Mouse (Mus musculus): ENCODE measurements around the gene Irak4.

Irak4 gene

DNA sequence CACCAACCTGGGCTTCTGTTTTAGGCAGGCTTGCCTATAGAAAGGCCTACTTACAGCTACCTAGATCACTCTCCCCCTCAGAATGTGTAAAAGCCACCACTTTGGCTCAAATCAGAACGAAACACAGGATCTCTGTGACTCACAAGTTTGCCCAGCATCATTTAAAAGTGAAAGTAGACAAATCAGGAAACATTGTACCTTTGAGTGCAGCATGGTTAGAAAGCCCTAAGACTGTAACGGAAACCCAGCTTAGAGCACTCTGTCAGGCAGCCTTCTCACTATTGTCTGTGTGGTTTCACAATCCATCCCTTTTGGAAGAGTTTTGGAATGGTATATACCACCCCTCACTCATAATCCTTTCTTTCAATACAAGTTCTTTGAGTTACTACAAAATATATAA lies 21.5 kb downstream of the Irak4 start:
- DNase-seq (ENCODE audit: low spot score): no peak

DNA sequence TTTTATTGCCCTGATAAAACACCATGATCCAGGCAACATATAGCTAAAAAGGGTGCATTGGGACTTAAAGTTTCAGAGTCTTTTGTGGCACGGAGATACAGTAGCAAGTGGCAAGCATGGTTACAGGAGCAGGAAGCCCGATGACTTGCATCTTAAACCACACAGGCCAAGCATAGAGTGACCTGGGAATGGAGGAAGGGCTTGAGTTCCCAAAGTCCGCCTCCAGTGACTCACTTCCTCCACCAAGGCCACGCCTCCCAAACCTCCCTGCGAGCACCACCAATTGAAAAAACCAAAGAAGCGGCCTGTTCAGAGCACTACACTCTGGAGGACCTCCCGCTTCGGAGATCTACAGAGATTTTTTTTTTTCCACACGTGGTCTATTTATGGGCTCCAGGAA lies 22.4 kb downstream of the Irak4 start:
- no peak for DNase-seq (ENCODE audit: low spot score)

DNA sequence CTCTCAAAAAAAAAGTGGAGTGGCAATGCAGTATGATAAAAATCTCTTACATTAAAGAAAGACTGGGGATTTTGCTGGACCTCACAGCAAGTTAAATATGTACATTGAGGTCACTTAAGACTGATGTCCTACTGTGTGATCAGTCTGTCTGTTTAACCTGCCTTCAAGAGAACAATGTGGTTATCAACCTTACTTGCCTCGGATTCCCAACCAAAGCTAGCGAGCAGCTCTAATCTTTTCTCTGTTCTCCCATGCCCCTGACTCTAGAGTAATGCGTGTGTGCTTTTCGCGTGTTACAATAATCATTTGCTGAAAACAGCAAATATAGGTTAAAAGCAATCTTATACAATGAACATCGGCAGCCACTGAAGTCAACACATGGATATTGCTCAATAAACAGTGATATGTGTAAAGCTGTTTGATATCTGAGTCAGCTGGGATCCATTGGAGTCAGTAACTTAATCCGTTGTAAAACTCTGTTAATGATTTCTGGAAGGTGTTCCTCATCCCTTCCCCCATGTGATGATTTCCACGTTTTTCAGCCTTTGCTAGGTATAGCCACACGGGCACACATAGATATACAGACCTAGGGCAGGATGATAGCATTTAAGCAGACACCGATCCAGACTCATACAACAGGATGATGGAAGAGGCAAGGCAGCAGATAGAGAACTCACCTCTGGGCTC lies 25.2 kb downstream of the Irak4 start:
- DNase-seq (ENCODE audit: low spot score): no peak

DNA sequence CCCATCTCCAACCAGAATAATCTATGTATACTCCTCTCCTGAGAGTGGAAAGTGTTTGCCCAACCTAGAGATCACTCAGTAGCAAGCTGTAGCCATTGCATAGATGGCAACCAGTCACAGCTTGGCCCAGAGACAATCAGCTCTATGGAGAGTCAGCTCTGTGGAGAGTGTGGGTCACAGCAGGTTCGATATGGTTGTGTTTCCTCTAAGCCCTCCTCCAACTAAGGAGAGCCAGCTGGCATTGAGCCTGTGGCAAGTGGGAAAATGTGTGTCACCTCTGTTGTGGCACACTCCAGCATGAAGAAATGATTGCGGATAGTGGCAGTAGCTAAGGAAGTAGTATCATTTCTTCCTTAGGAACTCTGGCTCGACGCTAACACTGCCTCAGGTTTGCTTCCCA lies 28.1 kb downstream of the Irak4 start:
- DNase-seq (ENCODE audit: low spot score): no peak

DNA sequence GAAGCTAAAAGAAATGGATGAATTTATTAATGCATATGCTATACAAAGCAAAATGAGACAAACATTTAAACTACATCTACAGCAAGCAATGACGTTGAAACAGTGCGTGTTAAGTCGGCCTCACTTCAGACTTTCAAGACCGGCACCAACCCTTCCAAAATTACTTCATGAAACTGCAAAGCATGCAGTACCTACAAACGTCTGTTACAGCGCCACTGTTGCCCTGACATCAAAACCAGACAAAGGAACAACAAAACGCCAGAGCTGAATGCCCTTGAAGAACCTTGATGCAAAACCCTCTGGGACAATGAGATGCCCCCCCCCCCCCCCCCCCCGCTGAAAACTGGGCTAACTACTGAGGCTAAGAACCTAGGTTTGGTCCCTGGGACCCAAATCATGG lies 29.3 kb downstream of the Irak4 start:
- no peak for DNase-seq (ENCODE audit: low spot score)

DNA sequence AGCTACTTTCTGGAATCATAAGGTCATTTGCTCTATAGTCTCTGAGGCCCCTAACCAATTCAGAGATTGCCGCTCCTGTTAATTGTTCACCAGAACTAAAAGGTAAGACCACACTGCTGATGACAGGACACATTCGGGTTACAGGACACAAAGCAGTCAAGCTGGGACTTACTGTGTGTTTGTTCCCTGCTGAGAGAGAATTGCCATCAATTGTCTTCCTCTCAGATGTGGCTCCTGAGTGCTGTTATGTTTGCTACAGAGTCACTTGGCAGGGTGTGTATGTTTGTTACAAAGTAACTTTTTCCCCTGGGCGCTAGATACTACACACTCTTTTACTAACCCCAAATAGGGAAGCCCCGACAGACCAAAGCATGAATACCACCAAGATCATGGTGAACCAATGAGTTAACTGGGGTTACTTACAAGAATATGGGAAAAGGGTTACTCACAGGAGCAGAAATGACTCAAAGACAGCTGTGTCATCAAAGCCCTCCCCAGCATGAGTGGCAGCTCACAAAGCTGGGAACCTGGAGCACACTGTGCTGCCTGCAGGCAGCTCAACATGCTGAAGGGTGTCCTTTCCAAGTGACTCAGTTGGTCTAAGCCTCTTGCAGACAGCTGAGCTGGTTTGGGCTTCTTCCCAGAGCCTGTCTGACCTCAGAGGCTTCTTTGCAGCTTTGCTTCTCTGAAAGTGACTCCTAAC lies 31.3 kb downstream of the Irak4 start:
- no peak for DNase-seq (ENCODE audit: low spot score)

DNA sequence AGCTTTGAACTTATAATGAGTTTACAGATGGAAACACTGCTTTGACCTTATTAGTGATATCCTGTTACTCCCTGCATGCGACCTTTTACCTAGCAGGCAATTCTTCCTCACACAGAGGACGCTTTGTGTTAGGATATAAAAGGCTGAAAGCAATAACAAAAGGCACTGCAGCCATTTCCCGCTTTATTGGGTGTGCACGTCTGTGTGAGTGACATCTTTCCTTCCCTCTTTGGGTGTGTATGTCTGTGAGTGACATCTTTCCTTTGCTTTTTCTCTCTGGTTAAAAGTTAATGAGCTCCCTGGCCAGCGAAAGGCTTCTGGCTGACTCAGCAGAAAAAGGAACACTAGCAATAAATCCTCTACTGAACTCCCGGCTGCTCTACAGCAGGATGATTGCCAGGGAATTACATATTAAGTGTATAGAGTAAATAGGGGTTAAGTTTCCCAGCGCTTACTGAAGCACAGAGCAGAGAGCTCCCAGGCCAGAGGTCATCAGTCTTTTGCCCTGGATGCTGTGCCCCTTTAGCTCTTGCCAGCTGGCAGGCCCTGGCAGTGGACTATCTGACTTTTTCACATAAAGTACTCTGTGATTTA lies 38.7 kb downstream of the Irak4 start:
- no peak for DNase-seq (ENCODE audit: low spot score)

DNA sequence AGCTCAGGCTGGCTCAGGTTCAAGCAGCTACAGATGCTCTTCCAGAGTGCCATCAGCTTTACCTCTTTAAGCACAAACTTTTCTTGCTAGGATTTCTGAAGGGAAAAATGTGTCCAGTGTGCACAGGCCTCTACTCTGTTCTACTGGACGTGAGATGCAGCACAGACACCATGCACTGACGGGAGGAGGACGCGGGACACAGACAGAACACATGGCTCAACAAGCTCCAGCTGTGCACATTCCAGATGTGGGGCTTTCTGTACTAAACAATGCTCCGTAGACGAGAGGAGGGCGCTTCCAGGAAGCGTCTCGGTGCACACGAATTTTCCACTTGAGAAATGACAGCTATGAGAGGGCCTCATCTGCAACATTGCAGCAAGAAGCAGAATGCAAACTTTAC lies 39.7 kb downstream of the Irak4 start:
- no peak for DNase-seq (ENCODE audit: low spot score)

DNA sequence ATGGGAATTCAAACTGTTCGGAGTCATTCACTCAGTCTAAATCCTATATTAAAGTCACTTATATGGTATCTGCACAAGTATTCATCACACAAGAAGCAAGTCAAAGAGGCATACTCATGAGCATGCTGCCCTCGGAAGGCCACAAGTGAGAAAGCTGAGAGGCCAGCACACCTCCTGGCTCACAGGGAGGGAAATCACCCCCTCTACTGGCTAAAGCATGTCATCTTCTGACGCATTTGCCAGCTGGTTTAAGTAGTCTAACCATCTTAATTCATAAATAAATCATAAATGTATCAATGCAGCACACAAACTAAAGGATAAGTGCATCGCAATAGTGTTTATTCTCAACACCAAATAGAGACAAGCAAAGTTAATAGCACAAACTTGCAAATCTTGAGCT lies 41.3 kb downstream of the Irak4 start:
- no peak for DNase-seq (ENCODE audit: low spot score)

DNA sequence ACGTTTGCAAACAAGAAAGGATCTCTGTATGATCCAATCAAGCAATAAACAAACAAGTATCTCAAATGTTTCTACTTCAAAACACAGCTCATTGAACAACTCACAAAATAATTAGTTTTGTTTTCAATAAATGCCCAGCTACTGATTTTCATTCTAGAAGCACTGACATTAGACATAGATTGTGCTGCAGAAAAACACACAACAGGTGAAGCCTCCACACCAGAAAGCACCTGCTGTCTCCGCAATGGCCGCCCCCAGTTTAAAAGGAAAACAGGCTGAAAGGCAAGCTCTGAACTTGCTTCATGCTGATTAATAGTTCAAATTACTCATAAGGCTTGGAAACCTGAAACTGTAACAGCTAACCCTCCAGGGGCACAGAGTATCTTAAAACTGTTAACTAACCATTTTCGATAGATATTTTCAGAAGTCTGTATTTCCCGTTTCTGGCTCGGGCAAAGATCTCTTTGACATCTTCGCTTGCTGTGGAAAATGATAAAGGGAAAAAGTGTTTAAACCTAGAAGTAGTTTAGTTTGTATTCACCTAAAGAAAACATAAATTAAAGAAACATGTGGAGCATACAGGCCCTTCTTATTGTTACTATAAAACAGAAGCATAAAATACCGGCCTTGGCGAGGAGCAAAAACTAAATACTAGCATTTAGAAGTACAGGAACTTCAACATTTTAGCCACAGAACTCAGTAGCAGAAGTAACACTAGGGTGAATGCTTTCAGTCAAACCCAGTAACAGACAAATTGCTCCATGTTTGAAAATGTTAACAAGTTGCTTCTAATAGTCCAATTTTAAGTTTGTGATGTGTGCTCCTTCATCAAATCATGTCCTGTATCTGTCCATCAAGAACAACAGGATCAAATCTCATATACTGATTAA lies 44.6 kb downstream of the Irak4 start:
- DNase-seq (ENCODE audit: low spot score): no peak

DNA sequence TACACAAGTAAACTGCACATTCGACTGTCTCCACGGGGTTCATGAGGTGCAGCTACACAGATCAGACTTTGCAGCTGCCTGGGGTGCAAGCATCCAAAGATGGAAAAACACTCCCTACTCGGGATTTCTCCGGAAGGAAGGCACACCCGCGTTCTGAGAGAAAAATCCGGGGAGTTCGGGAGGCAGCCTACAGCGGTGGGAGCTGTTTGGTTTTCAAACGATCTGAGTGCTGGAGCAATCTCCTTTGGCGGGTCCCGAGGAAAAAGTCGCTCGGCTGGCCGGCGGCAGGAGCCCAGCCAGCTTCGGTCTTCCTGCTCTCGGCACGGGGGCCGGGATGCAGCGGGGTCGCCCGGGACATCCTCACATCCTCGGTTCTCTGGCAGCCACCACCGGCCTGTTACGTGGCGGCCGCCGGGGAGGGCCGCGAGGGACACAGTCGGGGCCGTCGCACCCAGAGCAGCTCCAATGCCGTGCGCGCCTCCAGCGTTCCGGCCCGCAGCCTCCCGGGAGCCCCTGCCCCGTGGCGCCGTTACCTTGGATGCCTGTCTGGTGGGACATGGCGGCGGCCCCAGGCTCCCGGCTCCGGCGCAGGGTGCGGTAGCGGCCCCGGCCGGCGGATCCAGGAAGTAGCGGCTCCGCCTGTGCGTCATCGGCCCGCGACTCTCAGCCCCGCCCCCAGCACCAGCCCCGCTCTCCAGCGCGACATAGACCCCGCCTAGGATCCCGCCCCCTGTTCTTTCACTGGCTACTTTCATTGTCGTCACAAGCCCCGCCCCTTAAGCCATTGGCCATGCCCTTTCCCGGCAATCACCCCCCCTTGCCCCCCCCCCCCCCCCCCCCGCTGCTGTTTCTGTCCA lies 46.0 kb downstream of the Irak4 start, which contains the start of gene Twf1:
Gene Twf1 (minus strand): TSS at position 671 of the 857 bp plus-strand sequence.
- DNase-seq (ENCODE audit: low spot score): peak; percentile 88

DNA sequence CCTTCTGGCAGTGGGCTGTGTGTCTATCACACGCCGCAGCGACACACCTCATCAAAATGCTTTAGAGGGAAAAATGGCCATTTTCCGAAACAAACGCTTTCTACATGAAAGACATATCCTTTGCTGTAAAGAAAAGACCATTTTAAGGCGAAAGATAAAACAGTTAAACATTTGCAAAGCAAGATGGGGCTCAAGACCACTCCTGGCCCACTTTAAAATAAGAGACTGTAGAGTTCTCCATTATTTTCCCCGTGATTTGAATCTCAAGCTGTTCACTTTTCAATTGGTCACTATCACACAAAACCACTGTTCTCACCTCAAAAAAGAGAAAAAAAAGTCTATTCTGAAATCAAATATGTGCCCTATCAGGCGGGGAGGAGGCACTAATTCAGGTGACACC lies 46.6 kb downstream of the Irak4 start:
- DNase-seq (ENCODE audit: low spot score): no peak

DNA sequence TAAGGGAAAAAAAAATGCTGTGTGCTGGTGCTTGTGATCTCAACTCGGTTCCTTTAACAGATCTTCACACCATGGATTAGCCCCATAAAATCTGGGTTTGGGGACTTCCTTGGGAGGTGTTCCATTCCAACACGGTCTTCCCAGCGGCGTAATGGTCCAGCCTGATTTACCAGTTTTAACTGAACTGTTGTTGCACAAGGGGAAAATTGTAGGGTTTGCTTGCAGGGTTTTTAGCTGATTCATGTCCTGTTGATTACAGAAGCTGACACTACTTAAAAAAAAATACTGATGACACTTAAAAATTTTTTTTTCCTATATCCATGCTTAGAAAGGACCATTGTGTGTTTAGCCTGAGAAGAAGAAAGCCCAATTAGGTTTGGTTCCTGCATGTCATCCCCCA lies 47.9 kb downstream of the Irak4 start:
- no peak for DNase-seq (ENCODE audit: low spot score)

DNA sequence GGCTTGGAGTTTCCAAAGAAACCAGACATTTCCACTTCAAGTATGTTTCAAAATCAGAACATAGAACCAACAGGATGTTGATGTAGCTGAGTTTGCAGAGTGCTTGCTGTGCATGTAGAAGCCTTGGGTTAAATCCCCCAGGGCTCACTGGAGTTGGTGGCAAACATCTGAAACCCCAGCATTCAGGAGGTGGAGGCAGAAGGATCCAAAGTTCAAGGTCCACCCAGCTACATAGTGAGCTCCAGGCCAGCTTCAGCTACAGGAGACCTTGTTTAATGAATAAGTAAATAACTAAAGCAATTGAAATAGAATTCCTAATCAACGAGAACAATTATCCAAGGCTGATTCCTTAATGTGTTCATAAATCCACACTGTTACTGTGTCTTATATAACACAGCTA lies 50.1 kb downstream of the Irak4 start:
- no peak for DNase-seq (ENCODE audit: low spot score)

DNA sequence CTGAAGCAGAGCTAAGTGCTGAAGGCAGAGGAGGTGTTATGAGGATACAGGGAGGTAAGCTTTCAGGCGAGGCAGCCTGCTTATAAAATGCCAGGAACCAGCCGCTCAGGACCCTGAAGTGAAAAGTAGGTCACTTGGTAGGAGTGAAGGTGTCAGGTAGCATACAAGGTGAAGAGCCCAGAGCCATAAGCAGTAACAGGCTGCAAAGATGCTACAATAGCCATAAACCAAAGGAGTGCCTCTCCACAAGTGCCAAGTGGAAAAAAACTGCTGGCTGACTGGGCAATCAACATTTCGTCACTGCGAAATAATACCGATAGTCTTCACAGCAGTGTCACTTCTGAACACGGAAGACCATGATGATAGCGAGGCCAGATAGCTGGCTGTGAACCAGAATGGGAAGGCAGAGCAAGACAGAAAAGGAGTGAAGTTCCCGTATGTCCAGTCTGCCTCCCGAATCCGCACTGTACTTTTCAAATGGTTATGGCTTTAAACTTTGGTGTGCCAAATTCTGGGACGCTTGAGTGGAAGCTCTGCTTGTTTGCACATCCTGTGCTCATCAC lies 56.8 kb downstream of the Irak4 start:
- no peak for DNase-seq (ENCODE audit: low spot score)

DNA sequence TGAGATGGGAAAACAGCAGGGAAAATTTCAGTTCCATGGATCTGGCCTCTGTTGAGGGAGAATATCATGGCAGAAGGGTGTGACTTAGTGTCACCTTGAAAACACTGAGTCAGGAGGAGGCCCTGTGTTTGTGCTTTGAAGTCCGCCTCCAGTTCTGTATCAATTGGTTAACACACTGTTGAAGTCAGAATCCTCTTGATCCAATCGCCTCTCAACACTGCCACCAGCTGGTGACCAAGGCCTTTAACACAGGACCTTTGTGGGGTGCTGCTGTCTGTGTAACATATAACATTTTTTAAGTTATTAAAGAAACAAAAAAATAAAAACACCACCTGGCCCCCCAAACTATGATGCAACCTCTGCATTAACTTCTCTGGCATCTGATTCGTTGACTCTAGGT lies 57.9 kb downstream of the Irak4 start:
- DNase-seq (ENCODE audit: low spot score): no peak

DNA sequence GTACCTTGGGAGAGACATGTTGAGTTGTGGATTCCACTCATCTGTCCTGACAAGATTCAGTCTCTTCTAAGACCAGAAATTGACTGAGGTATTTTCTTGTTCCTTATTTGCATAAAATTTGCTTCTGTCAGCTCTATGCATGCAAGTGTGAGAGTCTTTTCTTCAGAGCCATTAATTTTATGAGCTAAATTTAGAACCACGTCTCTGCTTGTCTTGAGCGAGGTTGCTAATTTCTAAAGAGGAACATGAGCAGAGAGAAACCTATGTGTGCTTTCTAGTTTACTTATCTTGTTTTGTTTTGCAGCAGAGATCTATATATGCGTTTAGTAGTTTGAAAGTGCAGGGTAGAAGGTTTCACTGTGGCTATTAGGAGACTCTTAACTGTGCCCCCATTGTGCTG lies 59.0 kb downstream of the Irak4 start:
- no peak for DNase-seq (ENCODE audit: low spot score)

DNA sequence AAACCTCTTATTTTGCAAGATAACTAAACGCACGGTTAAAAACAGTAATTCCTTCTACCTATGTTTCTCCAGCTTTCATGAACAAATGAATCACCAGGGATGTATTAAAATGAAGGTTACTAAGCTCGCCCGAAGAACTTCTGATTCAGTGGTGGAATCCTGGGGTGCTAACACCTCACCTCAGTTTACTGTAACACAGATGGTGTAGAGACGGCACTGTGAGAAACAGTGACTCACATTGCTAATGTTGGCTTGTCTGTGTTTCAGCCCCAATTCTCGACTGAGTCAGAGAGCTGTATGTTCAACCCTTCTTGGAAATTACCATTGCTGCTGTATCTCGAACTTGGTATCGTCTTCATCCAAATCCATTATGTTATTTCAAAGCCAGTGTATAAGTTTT lies 64.3 kb downstream of the Irak4 start:
- no peak for DNase-seq (ENCODE audit: low spot score)

DNA sequence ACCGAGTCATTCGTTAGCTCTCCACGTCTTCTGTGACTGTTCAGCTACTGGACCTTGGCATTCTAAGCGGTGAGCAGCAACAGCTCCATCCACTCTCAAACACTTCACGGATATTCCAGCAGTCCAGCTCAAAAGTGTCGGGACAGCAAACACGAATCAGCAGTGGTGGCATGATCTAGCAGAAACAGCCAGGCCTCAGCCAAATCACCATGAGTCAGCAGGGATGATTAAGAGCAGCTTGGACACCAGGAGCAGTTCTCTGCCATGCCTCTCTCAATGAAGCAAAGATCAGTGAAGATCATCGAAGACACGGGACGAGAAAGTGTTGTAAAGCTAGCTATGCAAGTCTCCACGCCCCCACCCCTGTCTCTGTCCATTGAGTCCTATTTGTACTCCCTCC lies 72.6 kb downstream of the Irak4 start:
- no peak for DNase-seq (ENCODE audit: low spot score)

DNA sequence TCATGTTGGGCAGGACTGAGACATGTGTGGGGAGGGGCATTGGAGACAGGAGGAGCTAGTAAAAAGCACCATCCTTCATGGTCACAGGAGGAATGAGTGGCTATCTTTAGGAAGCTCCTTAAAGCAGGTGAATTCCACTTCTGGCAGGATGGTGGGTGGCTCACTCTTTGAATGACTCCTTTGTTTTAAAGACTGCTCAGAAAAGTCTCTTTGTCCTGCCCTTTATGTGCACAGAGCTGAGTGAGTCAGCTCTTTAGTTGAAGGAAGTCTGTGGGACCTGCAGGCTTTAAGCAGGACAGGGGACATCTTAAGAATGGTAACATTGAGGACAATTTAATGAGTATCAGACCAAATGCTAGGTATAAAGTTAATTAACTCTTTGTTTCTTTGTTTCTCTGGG lies 77.5 kb downstream of the Irak4 start:
- DNase-seq (ENCODE audit: low spot score): no peak

DNA sequence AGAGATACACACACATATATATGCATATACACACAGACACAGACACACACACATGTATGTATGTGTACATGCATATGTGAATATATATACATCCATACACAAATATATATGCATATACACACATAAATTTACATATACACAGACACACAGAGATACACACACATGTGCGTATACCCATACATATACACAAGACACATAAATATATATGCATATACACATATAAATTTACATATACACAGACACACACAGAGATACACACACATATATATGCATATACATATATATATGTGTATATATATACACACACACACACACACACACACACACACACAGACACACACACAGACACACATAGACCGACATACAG lies 85.0 kb downstream of the Irak4 start:
- no peak for DNase-seq (ENCODE audit: low spot score)

Measured in ovary, postnatal 10 days (tissue).